Mouse (Mus musculus) neural tube, embryonic 11.5 days (tissue): ENCODE data around the gene Dclk3. TPM values are rescaled to one million over a fixed set of nuclear protein-coding genes. Genes with fewer than 3 reads are reported as not detected.

ENCODE experiments used
- ATAC-seq: fragments of 200-750 bp; cut with Nextera tagmentation; 2 replicates; pipeline ENCODE4 v1.8.0; 2017; ENCODE audit warnings: moderate number of reproducible peaks, mild to moderate bottlenecking, moderate TSS enrichment, moderate library complexity; ENCODE audit not compliant: insufficient read depth, low FRiP score, low TSS enrichment
- DNase-seq: peaks from one replicate; pipeline ENCODE4 v3.0.0-alpha.2; 2015; ENCODE audit warnings: low spot score
- H3K27ac ChIP-seq: fragments of 300-500 bp; sonication (generic); 2 replicates; pipeline ENCODE4 v1.5.1; 2014; ENCODE audit warnings: low read depth, mild to moderate bottlenecking, low read length
- H3K27me3 ChIP-seq: fragments of 300-500 bp; sonication (generic); 2 replicates; pipeline ENCODE4 v1.6.1; 2014; ENCODE audit warnings: mild to moderate bottlenecking, low read length, mixed read lengths; ENCODE audit not compliant: control insufficient read depth, insufficient read depth
- H3K36me3 ChIP-seq: fragments of 300-500 bp; sonication (generic); 2 replicates; pipeline ENCODE4 v1.6.1; 2014; ENCODE audit warnings: mild to moderate bottlenecking, low read length, moderate library complexity, mixed read lengths; ENCODE audit not compliant: control insufficient read depth, insufficient read depth
- H3K4me1 ChIP-seq: fragments of 300-500 bp; sonication (generic); 2 replicates; pipeline ENCODE4 v1.6.1; 2014; ENCODE audit warnings: low read length, mixed read lengths; ENCODE audit not compliant: control insufficient read depth, insufficient read depth
- H3K4me2 ChIP-seq: fragments of 300-500 bp; sonication (generic); 2 replicates; pipeline ENCODE4 v1.6.1; 2014; ENCODE audit warnings: low read depth, mild to moderate bottlenecking, moderate library complexity
- H3K4me3 ChIP-seq: fragments of 300-500 bp; sonication (generic); 2 replicates; pipeline ENCODE4 v1.5.1; 2014; ENCODE audit warnings: low read depth, low read length
- H3K9ac ChIP-seq: fragments of 300-500 bp; sonication (generic); 2 replicates; pipeline ENCODE4 v1.6.1; 2014; ENCODE audit warnings: mild to moderate bottlenecking, low read length
- H3K9me3 ChIP-seq: fragments of 300-500 bp; sonication (generic); 2 replicates; pipeline ENCODE4 v1.6.1; 2016; ENCODE audit warnings: low read length; ENCODE audit not compliant: control insufficient read depth
- WGBS: fragments of 180-500 bp; shearing (Covaris S2); extraction: QIAGEN DNeasy Blood & Tissue Kit; methylation state at CpG from one replicate; pipeline ENCODE4 v1.1.7; 2014; 5-methylcytosine and 5-hydroxymethylcytosine counted together
- polyA plus RNA-seq: library from polyadenylated mRNA; unstranded; fragments of >200 nt; fragmentation: Nextera tagmentation; extraction: Ambion mirVana; gene quantifications from 2 replicates; pipeline ENCODE4 v1.2.1, GENCODE M21; 2014

Gene Dclk3
- polyA plus RNA-seq, 1 experiment from 2014 or later, result 3.0 TPM

- Histone ChIP-seq H3K27me3 (no peaks in the 10 kb centered on the region), H3K9ac (no peak overlapping the region), H3K4me3 (no peak overlapping the region), H3K9me3 (no peaks in the 10 kb centered on the region), H3K4me2 (no peak overlapping the region), H3K27ac (no peak overlapping the region), H3K4me1 (no peaks in the 10 kb centered on the region), H3K36me3 (no peaks in the 10 kb centered on the region)
- 84% methylated on average over 9 of the region's 9 CpGs for WGBS
- DNase-seq (no peak), ATAC-seq (no peak)
Observed at GRCm38 (mm10) chr9:111427891-111428555, 10.9 kb upstream of the Dclk3 start.

DNA sequence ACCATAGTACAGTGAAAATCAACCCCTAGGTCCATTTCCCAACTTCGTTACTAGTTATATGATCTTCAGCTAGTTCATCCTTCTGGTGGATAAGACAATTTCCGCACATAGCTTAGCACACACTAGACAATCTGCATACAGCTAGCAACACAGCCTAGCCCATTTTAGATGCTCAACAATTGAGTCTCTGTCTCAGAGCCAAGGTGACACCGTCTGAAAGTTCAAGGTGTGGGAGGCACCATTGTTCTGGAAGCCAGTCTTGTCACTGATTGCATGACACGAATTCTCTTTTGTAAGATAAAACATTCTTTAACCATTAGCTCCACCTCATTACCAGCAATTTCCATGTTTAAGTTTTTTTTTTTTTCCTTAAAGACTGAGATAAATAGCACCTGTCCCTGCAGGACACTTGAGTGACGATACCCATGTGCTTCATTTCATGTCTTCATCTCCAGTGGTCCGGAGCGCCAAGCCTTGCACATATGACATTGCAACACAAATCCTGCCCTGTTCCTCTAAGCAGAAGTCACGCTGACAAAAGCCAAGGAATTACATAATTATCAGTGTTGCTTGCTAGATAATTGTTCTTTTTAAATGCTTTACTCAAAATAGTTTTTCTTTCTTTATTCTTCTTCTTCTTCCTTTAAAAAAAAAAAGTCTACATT lies 10.1 kb upstream of the Dclk3 start:
- WGBS, result 86% methylated on average over 8 of the region's 8 CpGs
- Histone ChIP-seq H3K27me3 (no peaks in the 10 kb centered on the region), H3K27ac (no peak overlapping the region), H3K36me3 (no peaks in the 10 kb centered on the region), H3K9ac (no peak overlapping the region), H3K4me3 (no peak overlapping the region), H3K9me3 (no peaks in the 10 kb centered on the region), H3K4me2 (no peak overlapping the region), H3K4me1 (no peaks in the 10 kb centered on the region)
- ATAC-seq, result no peak
- no peak for DNase-seq

DNA sequence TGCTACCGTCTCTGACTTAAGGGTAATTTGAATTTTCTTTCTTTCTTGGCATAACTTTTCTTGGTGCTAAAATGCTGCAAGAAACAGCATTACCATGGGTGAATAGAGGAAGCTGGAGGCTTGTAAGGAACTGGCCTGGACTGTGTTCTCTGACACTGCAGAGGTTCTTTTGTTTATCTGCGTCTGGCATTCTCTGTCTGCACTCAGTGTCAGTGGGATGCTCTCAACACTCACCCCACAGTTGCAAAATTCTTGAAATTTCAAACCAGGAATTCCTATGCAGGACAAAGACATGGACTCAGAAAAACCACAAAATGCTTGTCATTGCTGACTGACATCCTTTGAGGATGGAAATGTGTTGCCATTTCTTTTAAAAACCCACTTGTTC lies 9.5 kb upstream of the Dclk3 start:
- WGBS, result 70% methylated on average over 2 of the region's 2 CpGs
- H3K9me3 ChIP-seq, result no peaks in the 10 kb centered on the region
- no peak overlapping the region for H3K27ac ChIP-seq
- H3K4me2 ChIP-seq, result no peak overlapping the region
- H3K36me3 ChIP-seq, result no peaks in the 10 kb centered on the region
- no peak overlapping the region for H3K4me3 ChIP-seq
- H3K9ac ChIP-seq, result no peak overlapping the region
- ATAC-seq, result no peak
- no peaks in the 10 kb centered on the region for H3K4me1 ChIP-seq
- H3K27me3 ChIP-seq, result no peaks in the 10 kb centered on the region
- no peak for DNase-seq

DNA sequence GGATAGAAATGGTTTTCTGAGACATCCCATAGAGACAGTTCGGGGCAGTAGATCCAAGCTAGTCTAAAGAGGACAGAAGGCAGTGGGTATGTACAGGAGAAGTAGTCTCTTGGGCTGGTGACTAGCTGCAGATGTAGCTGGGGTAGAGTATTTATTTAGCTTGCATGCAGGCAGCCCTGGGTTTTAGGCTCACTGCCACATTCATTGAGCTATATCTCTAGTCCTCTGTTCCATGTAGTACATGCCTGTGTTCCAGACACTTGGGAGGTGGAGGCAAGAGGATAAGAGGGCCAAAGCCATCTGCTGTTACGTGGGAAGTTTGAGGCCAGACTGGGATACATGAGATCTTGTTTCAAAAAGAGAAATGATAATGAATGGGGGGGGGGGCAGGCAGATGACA lies 3.5 kb upstream of the Dclk3 start:
- Histone ChIP-seq H3K4me2 (no peak overlapping the region), H3K36me3 (no peaks in the 10 kb centered on the region), H3K4me3 (no peak overlapping the region), H3K9ac (no peak overlapping the region), H3K27me3 (peaks cover 20% of the 10 kb centered on the region), H3K9me3 (no peaks in the 10 kb centered on the region), H3K27ac (no peak overlapping the region), H3K4me1 (no peaks in the 10 kb centered on the region)
- 89% methylated on average over 2 of the region's 2 CpGs for WGBS
- DNase-seq, result no peak
- ATAC-seq, result no peak

- Histone ChIP-seq H3K9ac (no peak overlapping the region), H3K4me3 (no peak overlapping the region), H3K27me3 (peaks cover 22% of the 10 kb centered on the region), H3K4me2 (no peak overlapping the region), H3K9me3 (no peaks in the 10 kb centered on the region), H3K4me1 (no peaks in the 10 kb centered on the region), H3K36me3 (no peaks in the 10 kb centered on the region), H3K27ac (no peak overlapping the region)
- DNase-seq, result no peak
- ATAC-seq, result no peak
- WGBS, result 56% methylated on average over 8 of the region's 8 CpGs
Observed at GRCm38 (mm10) chr9:111439836-111440201, 938 bp downstream of the Dclk3 start.

- H3K9me3 ChIP-seq, result no peaks in the 10 kb centered on the region
- no peak overlapping the region for H3K4me3 ChIP-seq
- no peak for ATAC-seq
- DNase-seq, result no peak
- H3K27me3 ChIP-seq, result peaks cover 22% of the 10 kb centered on the region
- no peak overlapping the region for H3K9ac ChIP-seq
- H3K4me1 ChIP-seq, result no peaks in the 10 kb centered on the region
- WGBS, result 80% methylated on average over 6 of the region's 6 CpGs
- H3K36me3 ChIP-seq, result no peaks in the 10 kb centered on the region
- no peak overlapping the region for H3K4me2 ChIP-seq
- H3K27ac ChIP-seq, result no peak overlapping the region
Observed at GRCm38 (mm10) chr9:111440446-111440845, 1.6 kb downstream of the Dclk3 start.

GRCm38 (mm10) chr9:111441151-111441550 lies 2.3 kb downstream of the Dclk3 start:
- H3K9me3 ChIP-seq, result no peaks in the 10 kb centered on the region
- H3K27me3 ChIP-seq, result peaks cover 22% of the 10 kb centered on the region
- WGBS, result 84% methylated on average over 2 of the region's 2 CpGs
- H3K27ac ChIP-seq, result no peak overlapping the region
- no peak for DNase-seq
- H3K9ac ChIP-seq, result no peak overlapping the region
- H3K4me3 ChIP-seq, result no peak overlapping the region
- H3K4me2 ChIP-seq, result no peak overlapping the region
- no peaks in the 10 kb centered on the region for H3K4me1 ChIP-seq
- H3K36me3 ChIP-seq, result no peaks in the 10 kb centered on the region
- no peak for ATAC-seq

DNA sequence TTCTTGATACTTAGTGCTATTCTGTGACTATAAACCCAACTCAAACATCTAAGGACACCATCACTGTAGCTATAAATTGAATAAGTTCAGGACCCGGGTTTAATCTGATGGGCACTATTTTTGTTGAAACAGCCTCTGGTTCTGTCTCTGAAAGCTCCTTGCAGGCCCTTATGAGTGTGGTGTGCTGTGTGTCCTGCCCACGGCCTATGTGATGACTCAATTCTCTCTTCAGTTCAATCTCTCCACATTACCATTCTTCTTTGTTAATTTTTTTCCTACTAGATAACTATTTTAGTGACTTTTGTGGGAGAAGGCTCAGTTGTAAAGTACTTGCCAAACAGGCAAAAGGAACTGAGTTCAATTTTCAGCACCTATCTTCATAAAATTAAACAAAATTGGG lies 7.3 kb downstream of the Dclk3 start:
- Histone ChIP-seq H3K4me2 (no peak overlapping the region), H3K36me3 (no peaks in the 10 kb centered on the region), H3K4me3 (no peak overlapping the region), H3K27ac (no peak overlapping the region), H3K27me3 (no peaks in the 10 kb centered on the region), H3K4me1 (no peaks in the 10 kb centered on the region), H3K9me3 (no peaks in the 10 kb centered on the region), H3K9ac (no peak overlapping the region)
- no peak for DNase-seq
- no peak for ATAC-seq
- WGBS, result 82% methylated on average over 2 of the region's 2 CpGs

DNA sequence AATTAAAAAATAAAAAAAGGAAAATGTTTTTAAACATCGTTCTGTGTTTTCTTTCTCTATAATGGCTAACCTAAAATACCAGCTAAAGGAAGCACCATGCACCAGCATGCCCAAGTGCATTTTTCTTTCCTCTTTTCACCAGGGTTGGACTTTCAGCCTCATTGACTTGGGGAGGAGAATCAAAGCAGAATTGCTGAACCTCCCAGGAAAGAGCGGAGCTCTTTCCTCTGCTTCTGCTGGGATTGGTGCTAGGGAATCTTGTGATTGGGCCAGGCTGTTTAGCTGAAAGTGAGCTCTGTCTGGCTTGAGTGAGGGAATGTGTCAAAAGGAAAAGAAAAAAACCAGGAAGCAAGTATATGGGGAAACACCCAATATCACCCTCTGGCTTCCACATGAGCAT lies 10.1 kb downstream of the Dclk3 start:
- H3K9me3 ChIP-seq, result no peaks in the 10 kb centered on the region
- DNase-seq (no peak), ATAC-seq (no peak)
- no peaks in the 10 kb centered on the region for H3K4me1 ChIP-seq
- H3K9ac ChIP-seq, result no peak overlapping the region
- no peaks in the 10 kb centered on the region for H3K36me3 ChIP-seq
- H3K27ac ChIP-seq, result no peak overlapping the region
- no peak overlapping the region for H3K4me2 ChIP-seq
- H3K27me3 ChIP-seq, result no peaks in the 10 kb centered on the region
- H3K4me3 ChIP-seq, result no peak overlapping the region
- 87% methylated on average over 2 of the region's 2 CpGs for WGBS
